Mouse (Mus musculus): ENCODE results near the gene Sema5a. TPM values are rescaled to one million over a fixed set of nuclear protein-coding genes. Genes with fewer than 3 reads are reported as not detected.

The Sema5a gene
- polyA plus RNA-seq, 1 experiment from 2014 or later, result 7.0 TPM

- no peak overlapping the region for H3K27ac ChIP-seq (replicated peaks)
- H3K4me3 ChIP-seq, result no peak overlapping the region
- peaks cover 6% of the 10 kb centered on the region for H3K4me1 ChIP-seq
- no peaks in the 10 kb centered on the region for H3K9me3 ChIP-seq
- H3K9ac ChIP-seq (replicated peaks), result no peak overlapping the region
- WGBS, result 69% methylated on average over 13 of the region's 13 CpGs
- no peaks in the 10 kb centered on the region for H3K27me3 ChIP-seq
- no peak overlapping the region for H3K4me2 ChIP-seq (replicated peaks)
- ATAC-seq (ENCODE audit: low FRiP score, low read depth), result peak; percentile 61
- H3K36me3 ChIP-seq, result no peaks in the 10 kb centered on the region
Observed at GRCm38 (mm10) chr15:32432927-32433832, 188.6 kb downstream of the Sema5a start.

DNA sequence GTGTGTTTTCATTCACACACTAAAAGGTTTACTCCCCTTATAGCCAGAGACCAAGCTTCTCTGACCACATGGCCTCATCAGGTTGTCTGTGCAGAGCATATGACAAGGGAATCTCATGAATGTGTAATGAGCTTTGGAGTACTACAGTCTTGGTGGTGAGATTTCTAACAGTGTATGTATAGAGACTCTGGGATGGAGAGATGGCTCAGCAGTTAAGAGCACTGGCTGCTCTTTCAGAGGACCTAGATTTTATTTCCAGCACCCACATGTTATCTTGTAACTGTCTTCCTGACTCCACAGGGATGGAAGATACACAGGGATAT, 189.2 kb downstream of the Sema5a start:
- no peaks in the 10 kb centered on the region for H3K27me3 ChIP-seq
- H3K4me2 ChIP-seq (replicated peaks), result no peak overlapping the region
- H3K27ac ChIP-seq (replicated peaks), result no peak overlapping the region
- no peak overlapping the region for H3K9ac ChIP-seq (replicated peaks)
- no peaks in the 10 kb centered on the region for H3K36me3 ChIP-seq
- H3K4me3 ChIP-seq, result no peak overlapping the region
- peak; percentile 88 for ATAC-seq (ENCODE audit: low FRiP score, low read depth)
- H3K4me1 ChIP-seq, result peaks cover 6% of the 10 kb centered on the region
- no peaks in the 10 kb centered on the region for H3K9me3 ChIP-seq

DNA sequence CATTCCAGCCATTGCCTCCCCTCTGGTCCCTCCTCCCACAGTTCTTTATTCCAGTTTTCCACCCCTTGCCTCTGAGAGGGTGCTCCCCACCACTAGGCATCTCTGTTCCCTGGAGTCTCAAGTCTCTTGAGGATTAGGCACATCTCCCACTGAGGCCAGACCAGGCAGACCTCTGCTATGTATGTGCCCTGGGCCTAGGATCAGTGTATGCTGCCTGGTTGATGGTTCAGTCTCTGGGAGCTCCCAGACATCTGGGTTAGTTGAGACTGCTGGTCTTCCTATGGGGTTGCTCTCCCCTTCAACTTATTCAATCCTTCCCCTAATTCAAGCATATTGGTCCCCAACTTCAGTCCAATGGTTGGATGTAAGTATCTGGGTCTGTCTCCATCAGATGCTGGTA, 189.7 kb downstream of the Sema5a start:
- Histone ChIP-seq H3K4me1 (peaks cover 6% of the 10 kb centered on the region), H3K27ac (replicated peaks) (no peak overlapping the region), H3K4me2 (replicated peaks) (no peak overlapping the region), H3K9ac (replicated peaks) (no peak overlapping the region), H3K4me3 (no peak overlapping the region), H3K36me3 (no peaks in the 10 kb centered on the region), H3K27me3 (no peaks in the 10 kb centered on the region), H3K9me3 (no peaks in the 10 kb centered on the region)
- no peak for ATAC-seq (ENCODE audit: low FRiP score, low read depth)

DNA sequence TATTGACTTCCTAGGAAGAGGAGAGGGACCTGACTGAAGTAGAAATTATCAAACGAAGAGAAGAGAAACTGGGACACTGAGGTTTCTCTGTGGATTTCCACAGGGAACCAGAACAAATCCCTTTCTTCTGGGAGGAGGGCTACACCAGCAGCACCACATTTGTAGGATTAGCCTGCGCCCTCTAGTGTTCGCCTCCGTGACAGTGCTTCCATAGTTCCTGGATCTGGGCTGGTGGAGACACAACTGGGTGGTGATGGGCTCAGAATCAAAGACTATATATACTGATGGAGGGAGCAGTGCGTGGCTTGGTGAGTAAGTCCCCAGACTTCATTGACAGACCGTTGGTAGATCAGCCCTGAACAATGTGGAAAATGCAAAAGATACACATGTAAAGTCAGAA, 193.0 kb downstream of the Sema5a start:
- H3K4me2 ChIP-seq (replicated peaks), result no peak overlapping the region
- H3K27ac ChIP-seq (replicated peaks), result no peak overlapping the region
- H3K9me3 ChIP-seq, result no peaks in the 10 kb centered on the region
- H3K36me3 ChIP-seq, result no peaks in the 10 kb centered on the region
- H3K4me1 ChIP-seq, result peaks cover 6% of the 10 kb centered on the region
- WGBS, result 25% methylated on average over 6 of the region's 6 CpGs
- no peaks in the 10 kb centered on the region for H3K27me3 ChIP-seq
- H3K9ac ChIP-seq (replicated peaks), result no peak overlapping the region
- peak; percentile 68; the same call in 1 of the 2 replicates for ATAC-seq (ENCODE audit: low FRiP score, low read depth)
- H3K4me3 ChIP-seq, result no peak overlapping the region

DNA sequence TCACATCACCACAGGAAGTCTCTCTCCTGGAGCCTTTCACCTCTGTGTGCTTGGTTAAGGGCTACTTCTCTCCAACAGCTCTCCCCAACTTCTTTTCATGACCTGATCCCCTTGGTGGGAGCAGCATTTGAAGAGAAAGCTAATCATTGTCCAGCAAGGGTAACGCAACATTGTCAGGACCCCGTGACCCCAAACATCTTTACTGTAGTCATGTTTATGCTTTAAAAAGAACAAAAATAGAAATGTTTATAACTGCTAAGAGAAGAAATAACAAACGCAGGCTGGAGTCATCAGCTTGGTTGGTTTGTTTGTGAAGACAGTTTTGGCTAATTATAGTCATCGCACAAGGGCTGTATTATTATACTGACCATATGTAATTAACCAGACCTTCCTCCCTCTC, 198.1 kb downstream of the Sema5a start:
- 83% methylated on average over 4 of the region's 4 CpGs for WGBS
- no peak overlapping the region for H3K27ac ChIP-seq (replicated peaks)
- no peaks in the 10 kb centered on the region for H3K4me1 ChIP-seq
- no peak for ATAC-seq (ENCODE audit: low FRiP score, low read depth)
- H3K9me3 ChIP-seq, result no peaks in the 10 kb centered on the region
- no peak overlapping the region for H3K4me3 ChIP-seq
- no peak overlapping the region for H3K4me2 ChIP-seq (replicated peaks)
- no peaks in the 10 kb centered on the region for H3K27me3 ChIP-seq
- H3K36me3 ChIP-seq, result no peaks in the 10 kb centered on the region
- H3K9ac ChIP-seq (replicated peaks), result no peak overlapping the region

GRCm38 (mm10) chr15:32447558-32448349, 203.1 kb downstream of the Sema5a start:
- Histone ChIP-seq H3K4me1 (no peaks in the 10 kb centered on the region), H3K36me3 (no peaks in the 10 kb centered on the region), H3K9ac (replicated peaks) (no peak overlapping the region), H3K4me2 (replicated peaks) (no peak overlapping the region), H3K4me3 (no peak overlapping the region), H3K27me3 (no peaks in the 10 kb centered on the region), H3K9me3 (no peaks in the 10 kb centered on the region), H3K27ac (replicated peaks) (no peak overlapping the region)
- 66% methylated on average over 7 of the region's 7 CpGs for WGBS
- ATAC-seq (ENCODE audit: low FRiP score, low read depth), result peak; percentile 60

- Histone ChIP-seq H3K4me2 (replicated peaks) (no peak overlapping the region), H3K9me3 (no peaks in the 10 kb centered on the region), H3K36me3 (no peaks in the 10 kb centered on the region), H3K27ac (replicated peaks) (no peak overlapping the region), H3K4me3 (no peak overlapping the region), H3K4me1 (no peaks in the 10 kb centered on the region), H3K9ac (replicated peaks) (no peak overlapping the region), H3K27me3 (no peaks in the 10 kb centered on the region)
- WGBS, result 69% methylated on average over 2 of the region's 2 CpGs
- no peak for ATAC-seq (ENCODE audit: low FRiP score, low read depth)
Observed at GRCm38 (mm10) chr15:32459046-32459445, 214.4 kb downstream of the Sema5a start.

DNA sequence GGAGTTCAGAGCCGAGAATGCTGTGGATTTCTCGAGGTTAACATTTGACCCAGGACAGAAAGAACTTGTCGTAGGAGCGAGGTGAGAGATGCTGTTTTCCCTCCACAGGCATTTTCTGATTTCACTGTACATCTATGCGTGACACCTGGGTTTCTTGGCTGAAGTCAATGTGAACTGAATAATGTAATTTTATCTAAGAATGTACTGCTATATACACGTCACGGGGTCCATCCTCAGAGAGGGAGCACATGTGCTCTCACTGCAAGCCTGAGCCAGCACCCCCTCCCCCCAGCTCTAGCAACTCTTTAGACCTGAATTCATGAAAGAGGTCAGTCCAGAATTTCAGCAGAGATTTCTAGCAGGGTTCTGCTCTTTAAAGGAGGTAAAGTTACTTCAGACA, 215.6 kb downstream of the Sema5a start:
- Histone ChIP-seq H3K9ac (replicated peaks) (no peak overlapping the region), H3K4me1 (no peaks in the 10 kb centered on the region), H3K36me3 (no peaks in the 10 kb centered on the region), H3K27me3 (no peaks in the 10 kb centered on the region), H3K27ac (replicated peaks) (no peak overlapping the region), H3K9me3 (no peaks in the 10 kb centered on the region), H3K4me3 (no peak overlapping the region), H3K4me2 (replicated peaks) (no peak overlapping the region)
- no peak for ATAC-seq (ENCODE audit: low FRiP score, low read depth)
- WGBS, result 84% methylated on average over 7 of the region's 7 CpGs

- Histone ChIP-seq H3K4me3 (no peak overlapping the region), H3K27ac (replicated peaks) (no peak overlapping the region), H3K36me3 (no peaks in the 10 kb centered on the region), H3K27me3 (no peaks in the 10 kb centered on the region), H3K4me1 (no peaks in the 10 kb centered on the region), H3K9ac (replicated peaks) (no peak overlapping the region), H3K4me2 (replicated peaks) (no peak overlapping the region), H3K9me3 (no peaks in the 10 kb centered on the region)
- 82% methylated on average over 6 of the region's 6 CpGs for WGBS
- ATAC-seq (ENCODE audit: low FRiP score, low read depth), result no peak
Observed at GRCm38 (mm10) chr15:32471480-32472050, 227.0 kb downstream of the Sema5a start.

DNA sequence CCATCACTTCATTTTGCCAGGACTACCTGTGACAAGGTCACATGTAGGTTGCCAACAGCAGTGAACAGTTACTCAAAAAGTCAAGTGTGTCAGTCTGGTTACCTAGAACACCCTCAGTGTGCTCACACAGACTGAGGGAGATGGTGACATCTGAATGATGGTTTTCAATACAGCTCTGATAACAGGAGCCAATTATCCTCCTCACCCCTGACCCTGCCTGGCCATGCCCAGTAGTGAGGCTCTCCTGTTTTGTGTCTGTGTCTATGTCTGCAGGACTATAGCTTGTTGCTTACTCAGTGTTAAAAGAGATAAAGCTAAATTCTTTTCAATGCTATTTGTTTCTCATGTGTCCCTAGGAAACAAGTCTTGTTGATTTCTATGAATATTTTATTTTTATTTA, 236.1 kb downstream of the Sema5a start:
- H3K4me2 ChIP-seq (replicated peaks), result no peak overlapping the region
- H3K27ac ChIP-seq (replicated peaks), result no peak overlapping the region
- no peaks in the 10 kb centered on the region for H3K27me3 ChIP-seq
- no peak overlapping the region for H3K4me3 ChIP-seq
- H3K9me3 ChIP-seq, result no peaks in the 10 kb centered on the region
- H3K4me1 ChIP-seq, result no peaks in the 10 kb centered on the region
- H3K36me3 ChIP-seq, result no peaks in the 10 kb centered on the region
- H3K9ac ChIP-seq (replicated peaks), result no peak overlapping the region
- no peak for ATAC-seq (ENCODE audit: low FRiP score, low read depth)

DNA sequence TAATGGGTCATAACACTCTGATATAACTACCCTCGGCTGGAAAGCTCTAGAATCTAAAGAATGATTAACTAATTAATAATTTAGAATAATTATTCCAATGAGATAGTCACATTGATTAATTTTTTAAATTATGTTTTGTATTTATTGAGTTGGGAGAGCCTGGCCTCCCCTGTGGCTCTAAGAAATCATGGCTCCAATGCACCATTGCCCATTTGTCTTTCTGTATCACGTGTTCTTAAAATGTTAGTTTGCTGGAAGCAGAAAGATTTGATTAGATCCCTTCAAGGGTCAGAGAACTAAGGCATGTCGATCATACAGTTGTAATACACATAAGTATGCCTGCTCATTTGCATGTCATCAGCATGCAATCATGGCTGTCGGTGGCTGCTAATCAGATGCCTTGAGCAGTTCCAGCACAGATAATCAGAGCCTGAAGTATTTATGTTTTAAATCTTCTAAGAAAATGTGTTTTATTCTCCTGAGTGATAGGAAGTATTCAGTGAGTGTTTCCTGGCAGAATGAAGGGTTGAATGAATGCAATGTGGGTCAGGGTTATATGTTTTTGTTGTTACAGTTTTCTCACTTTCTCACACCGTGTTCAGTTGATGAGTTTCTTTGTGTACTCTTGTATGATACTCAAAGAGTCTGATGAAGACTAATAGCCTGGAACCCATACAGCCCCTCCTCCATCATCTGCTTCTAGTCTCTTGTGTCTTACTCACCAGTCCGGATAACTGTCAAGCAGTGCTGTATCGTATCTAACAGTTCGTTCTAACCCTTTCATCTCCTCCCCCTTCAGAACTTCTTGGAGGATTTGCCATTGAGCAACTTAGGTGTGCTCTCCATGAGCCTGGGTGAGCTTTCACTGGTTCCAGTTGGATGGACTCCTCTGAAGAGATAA, 240.7 kb downstream of the Sema5a start:
- no peak overlapping the region for H3K4me3 ChIP-seq
- no peaks in the 10 kb centered on the region for H3K36me3 ChIP-seq
- H3K9me3 ChIP-seq, result no peaks in the 10 kb centered on the region
- H3K4me2 ChIP-seq (replicated peaks), result no peak overlapping the region
- no peak for ATAC-seq (ENCODE audit: low FRiP score, low read depth)
- H3K27me3 ChIP-seq, result no peaks in the 10 kb centered on the region
- H3K9ac ChIP-seq (replicated peaks), result no peak overlapping the region
- no peaks in the 10 kb centered on the region for H3K4me1 ChIP-seq
- no peak overlapping the region for H3K27ac ChIP-seq (replicated peaks)
- 81% methylated on average over 8 of the region's 8 CpGs for WGBS

Data from midbrain, embryonic 12.5 days (tissue).